ENCODE assay signal across 24 mouse cellular contexts in the genomic region with DNA sequence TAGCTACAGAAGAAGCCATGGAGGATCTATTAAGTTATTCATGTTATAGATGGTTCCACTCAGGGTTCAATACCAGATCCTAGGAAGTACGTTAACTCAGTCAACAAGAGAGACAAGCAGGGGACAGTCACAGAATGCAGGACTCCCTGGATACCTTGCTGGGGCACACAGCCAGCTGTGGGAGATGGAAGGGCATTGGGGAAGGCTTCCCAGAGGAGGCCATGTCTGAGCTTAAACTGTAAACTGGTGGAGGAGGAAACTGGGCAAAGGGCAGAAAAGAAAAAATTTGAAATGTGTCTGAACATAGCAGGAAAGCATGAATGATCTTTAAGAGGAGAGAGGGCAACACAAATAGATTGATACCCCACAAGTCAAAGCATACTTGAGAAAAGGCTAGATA.
DNase-seq lines count a peak whose midpoint lies in the region; ATAC-seq lines count a peak whose summit lies in the region.
"Had no signal": no experiment of that assay in that cellular context is flagged by ENCODE, and none has a peak within 500 bp of the region (broad histone marks: within the 10 kb centered on the region; RNA-seq: fewer than 3 reads in every experiment).

No protein-coding gene starts in this region.

- H3K9ac ChIP-seq in intestine, embryonic 16.5 days (ENCODE audit: low read depth, low read length), result no peak overlapping the region
- no peak overlapping the region for H3K9ac ChIP-seq in kidney, embryonic 15.5 days
- H3K9ac ChIP-seq: forebrain, embryonic 13.5 days; hindbrain, embryonic 12.5 days; limb, embryonic 13.5 days; lung, embryonic 15.5 days; midbrain, embryonic 12.5 days; neural tube, embryonic 13.5 days had no signal

- no peaks in the 10 kb centered on the region for H3K36me3 ChIP-seq in intestine, embryonic 16.5 days (ENCODE audit: control insufficient read depth, insufficient read depth, low read length)
- H3K36me3 ChIP-seq in kidney, embryonic 15.5 days, result no peaks in the 10 kb centered on the region
- H3K36me3 ChIP-seq: hindbrain, embryonic 12.5 days; limb, embryonic 13.5 days; lung, embryonic 15.5 days; midbrain, embryonic 12.5 days; neural tube, embryonic 13.5 days had no signal

- DNase-seq in kidney, adult 18-20 months, result peak; percentile 51
- DNase-seq in kidney, postnatal 25 days, result peak; percentile 54
- no peak for DNase-seq in spleen, postnatal 10 days (ENCODE audit: low spot score in 2 of 2)
- DNase-seq: adrenal gland, adult 2 months; B cell, adult 2 months; cerebellum, adult 8-10 months; cerebellum, postnatal 36 days; gastrocnemius, postnatal 14 days; heart, postnatal 36 days; right cerebral cortex, postnatal 4 days; thymus, postnatal 4 days had no signal

- 62% methylated on average over 1 of the region's 1 CpGs for WGBS in intestine, embryonic 16.5 days
- WGBS in kidney, embryonic 15.5 days, result 74% methylated on average over 1 of the region's 1 CpGs

- H3K4me2 ChIP-seq in intestine, embryonic 16.5 days (ENCODE audit: low read depth, low read length), result no peak overlapping the region
- H3K4me2 ChIP-seq in kidney, embryonic 15.5 days, result no peak overlapping the region
- H3K4me2 ChIP-seq: forebrain, embryonic 13.5 days; heart, embryonic 11.5 days; hindbrain, embryonic 12.5 days; limb, embryonic 13.5 days; liver, embryonic 11.5 days; lung, embryonic 15.5 days; midbrain, embryonic 12.5 days; neural tube, embryonic 13.5 days had no signal

- no peaks in the 10 kb centered on the region for H3K4me1 ChIP-seq in intestine, embryonic 16.5 days (ENCODE audit: control insufficient read depth, insufficient read depth, low read length)
- H3K4me1 ChIP-seq in kidney, embryonic 15.5 days, result peaks cover 54% of the 10 kb centered on the region
- H3K4me1 ChIP-seq: forebrain, embryonic 13.5 days; lung, embryonic 15.5 days; midbrain, embryonic 12.5 days had no signal

- no peaks in the 10 kb centered on the region for H3K27me3 ChIP-seq in intestine, embryonic 16.5 days (replicated peaks; ENCODE audit: control insufficient read depth, insufficient read depth, low read length)
- no peaks in the 10 kb centered on the region for H3K27me3 ChIP-seq in kidney, embryonic 15.5 days
- H3K27me3 ChIP-seq: forebrain, embryonic 13.5 days; hindbrain, embryonic 12.5 days; lung, embryonic 15.5 days; midbrain, embryonic 12.5 days had no signal

- no peak overlapping the region for H3K27ac ChIP-seq in intestine, embryonic 16.5 days (ENCODE audit: low read length)
- peak overlapping the region; percentile 88 for H3K27ac ChIP-seq in kidney, embryonic 15.5 days
- H3K27ac ChIP-seq: forebrain, embryonic 13.5 days; hindbrain, embryonic 12.5 days; hindbrain, postnatal 0 days; left cerebral cortex, adult 2 months; limb, embryonic 13.5 days; lung, embryonic 15.5 days; midbrain, embryonic 12.5 days; neural tube, embryonic 13.5 days had no signal

- no peak overlapping the region for H3K4me3 ChIP-seq in intestine, embryonic 16.5 days (ENCODE audit: low read length)
- H3K4me3 ChIP-seq in kidney, embryonic 15.5 days (replicated peaks), result no peak overlapping the region
- H3K4me3 ChIP-seq: forebrain, embryonic 13.5 days; hindbrain, embryonic 12.5 days; left cerebral cortex, adult 2 months; limb, embryonic 13.5 days; lung, embryonic 15.5 days; midbrain, embryonic 12.5 days; neural tube, embryonic 13.5 days had no signal

- peak; percentile 42 for ATAC-seq in intestine, embryonic 16.5 days
- ATAC-seq in kidney, embryonic 15.5 days (replicated peaks; ENCODE audit: low FRiP score), result no peak
- ATAC-seq in megakaryocyte-erythroid progenitor cell, adult 5-6 weeks (replicated peaks; ENCODE audit: low FRiP score, low TSS enrichment, poor library complexity, severe bottlenecking), result no peak
- ATAC-seq: forebrain, embryonic 13.5 days; hindbrain, postnatal 0 days had no signal

- H3K9me3 ChIP-seq in intestine, embryonic 16.5 days (ENCODE audit: control insufficient read depth, low read length), result no peaks in the 10 kb centered on the region
- H3K9me3 ChIP-seq in kidney, embryonic 15.5 days (replicated peaks), result no peaks in the 10 kb centered on the region
- H3K9me3 ChIP-seq: forebrain, embryonic 13.5 days; hindbrain, embryonic 12.5 days; limb, embryonic 13.5 days; lung, embryonic 15.5 days; midbrain, embryonic 12.5 days; neural tube, embryonic 13.5 days had no signal

Comparison
In these comparisons a context has a peak if more than half of its experiments do, and no peak if none do; other contexts are left out.
1. DNase-seq: peak in kidney, adult 18-20 months (single experiment) and kidney, postnatal 25 days (2 of 2); none in spleen, postnatal 10 days (0 of 2).